Mouse (Mus musculus) E14TG2a.4 (cell line): ENCODE measurements around the gene H3f3a.

Experiments used
- H3K27me3 ChIP-seq: 2 replicates; pipeline ENCODE4 v1.6.1; 2014; ENCODE audit warnings: low read length, control low read depth; ENCODE audit not compliant: insufficient read depth
- H3K36me3 ChIP-seq: 2 replicates; pipeline ENCODE4 v1.6.1; 2014; ENCODE audit warnings: low read length, control low read depth; ENCODE audit not compliant: insufficient read depth
- H3K4me1 ChIP-seq: replicated peaks from 2 replicates; pipeline ENCODE4 v1.6.1; 2014; ENCODE audit warnings: low read depth, low read length, control low read depth
- H3K4me3 ChIP-seq: replicated peaks from 2 replicates; pipeline ENCODE4 v1.5.1; 2014; ENCODE audit warnings: mild to moderate bottlenecking, low read length
- H3K9me3 ChIP-seq: 2 replicates; pipeline ENCODE4 v1.6.1; 2014; ENCODE audit warnings: low read length, control low read depth
- CTCF ChIP-seq: conservative IDR thresholded peaks from 2 replicates; pipeline ENCODE4 v1.5.1; 2014; ENCODE audit warnings: low read length
- NANOG ChIP-seq: IDR thresholded peaks from 2 replicates; pipeline ENCODE4 v1.6.1; 2014; ENCODE audit warnings: borderline replicate concordance, low read length, mixed read lengths
- POU5F1 ChIP-seq: IDR thresholded peaks from 2 replicates; pipeline ENCODE4 v1.6.1; 2014; ENCODE audit warnings: low read length, borderline replicate concordance

The H3f3a gene

GRCm38 (mm10) chr1:180799253-180799652 lies 14.5 kb downstream of the H3f3a start:
- Histone ChIP-seq H3K36me3 (peaks cover 38% of the 10 kb centered on the region), H3K9me3 (no peaks in the 10 kb centered on the region), H3K4me1 (peaks cover 20% of the 10 kb centered on the region), H3K27me3 (peaks cover 8% of the 10 kb centered on the region), H3K4me3 (no peak overlapping the region)
- TF ChIP-seq POU5F1, result no peak
- TF ChIP-seq NANOG, result no peak
- no peak for TF ChIP-seq CTCF

GRCm38 (mm10) chr1:180798660-180799059 lies 15.1 kb downstream of the H3f3a start:
- H3K4me3 ChIP-seq, result no peak overlapping the region
- H3K4me1 ChIP-seq, result peaks cover 23% of the 10 kb centered on the region
- TF ChIP-seq NANOG (no peak), POU5F1 (no peak), CTCF (no peak)
- peaks cover 8% of the 10 kb centered on the region for H3K27me3 ChIP-seq
- H3K9me3 ChIP-seq, result no peaks in the 10 kb centered on the region
- H3K36me3 ChIP-seq, result peaks cover 33% of the 10 kb centered on the region

GRCm38 (mm10) chr1:180794170-180794569 lies 19.6 kb downstream of the H3f3a start:
- Histone ChIP-seq H3K27me3 (peaks cover 8% of the 10 kb centered on the region), H3K9me3 (no peaks in the 10 kb centered on the region), H3K4me1 (peaks cover 28% of the 10 kb centered on the region), H3K36me3 (no peaks in the 10 kb centered on the region), H3K4me3 (peak overlapping the region; percentile 75)
- no peak for TF ChIP-seq CTCF
- no peak for TF ChIP-seq POU5F1
- TF ChIP-seq NANOG, result no peak

GRCm38 (mm10) chr1:180793445-180794117 lies 20.2 kb downstream of the H3f3a start:
- Histone ChIP-seq H3K27me3 (peaks cover 8% of the 10 kb centered on the region), H3K36me3 (no peaks in the 10 kb centered on the region), H3K4me3 (peak overlapping the region; percentile 75), H3K9me3 (no peaks in the 10 kb centered on the region), H3K4me1 (peaks cover 28% of the 10 kb centered on the region)
- no peak for TF ChIP-seq POU5F1
- no peak for TF ChIP-seq CTCF
- no peak for TF ChIP-seq NANOG

GRCm38 (mm10) chr1:180792814-180793213 lies 20.9 kb downstream of the H3f3a start:
- peaks cover 8% of the 10 kb centered on the region for H3K27me3 ChIP-seq
- H3K36me3 ChIP-seq, result no peaks in the 10 kb centered on the region
- peak overlapping the region; percentile 75; the same call in 1 of the 2 replicates for H3K4me3 ChIP-seq
- peaks cover 28% of the 10 kb centered on the region for H3K4me1 ChIP-seq
- no peaks in the 10 kb centered on the region for H3K9me3 ChIP-seq
- no peak for TF ChIP-seq POU5F1
- TF ChIP-seq CTCF, result no peak
- no peak for TF ChIP-seq NANOG

- Histone ChIP-seq H3K9me3 (no peaks in the 10 kb centered on the region), H3K4me3 (no peak overlapping the region), H3K27me3 (peaks cover 6% of the 10 kb centered on the region), H3K36me3 (no peaks in the 10 kb centered on the region), H3K4me1 (peaks cover 28% of the 10 kb centered on the region)
- TF ChIP-seq POU5F1 (no peak), NANOG (no peak), CTCF (no peak)
Measured at GRCm38 (mm10) chr1:180791821-180792480, 21.8 kb downstream of the H3f3a start.

GRCm38 (mm10) chr1:180783580-180783928 lies 30.2 kb downstream of the H3f3a start:
- peaks cover 26% of the 10 kb centered on the region for H3K27me3 ChIP-seq
- H3K4me3 ChIP-seq, result no peak overlapping the region
- no peak for TF ChIP-seq CTCF
- no peak for TF ChIP-seq NANOG
- TF ChIP-seq POU5F1, result no peak
- H3K4me1 ChIP-seq, result peaks cover 12% of the 10 kb centered on the region
- no peaks in the 10 kb centered on the region for H3K36me3 ChIP-seq
- H3K9me3 ChIP-seq, result no peaks in the 10 kb centered on the region

- no peak for TF ChIP-seq NANOG
- no peak for TF ChIP-seq CTCF
- no peak for TF ChIP-seq POU5F1
- no peaks in the 10 kb centered on the region for H3K36me3 ChIP-seq
- no peaks in the 10 kb centered on the region for H3K9me3 ChIP-seq
- H3K4me3 ChIP-seq, result no peak overlapping the region
- H3K4me1 ChIP-seq, result peaks cover 15% of the 10 kb centered on the region
- peaks cover 31% of the 10 kb centered on the region for H3K27me3 ChIP-seq
Measured at GRCm38 (mm10) chr1:180782906-180783579, 30.7 kb downstream of the H3f3a start.
